Mouse (Mus musculus): Measurements from ENCODE around the gene Ispd. TPM values are rescaled to one million over a fixed set of nuclear protein-coding genes. Genes with fewer than 3 reads are reported as not detected.

The Ispd gene
- polyA plus RNA-seq, 1 experiment from 2014 or later: 7.4 TPM

GRCm38 (mm10) chr12:36704380-36704779, 323.1 kb downstream of the Ispd start:
- H3K36me3 ChIP-seq (ENCODE audit: insufficient read depth, low read length): no peaks in the 10 kb centered on the region
- no peaks in the 10 kb centered on the region for H3K4me1 ChIP-seq (ENCODE audit: insufficient read depth, low read depth, low read length)
- DNase-seq (ENCODE audit: low spot score) (peak; percentile 48), ATAC-seq (no peak)
- WGBS: 32% methylated on average over 1 of the region's 1 CpGs
- no peaks in the 10 kb centered on the region for H3K27me3 ChIP-seq (replicated peaks; ENCODE audit: insufficient read depth, low read length)
- no peak overlapping the region for H3K27ac ChIP-seq (ENCODE audit: low read length)
- no peak overlapping the region for H3K9ac ChIP-seq (replicated peaks; ENCODE audit: low read depth)
- no peaks in the 10 kb centered on the region for H3K9me3 ChIP-seq (ENCODE audit: low read length)
- TF ChIP-seq CTCF (IDR thresholded peaks at IDR 0.05) (peak; percentile 40), EP300 (IDR thresholded peaks at IDR 0.05) (no peak)
- H3K4me2 ChIP-seq (replicated peaks; ENCODE audit: low read depth, low read length): no peak overlapping the region
- H3K4me3 ChIP-seq (ENCODE audit: low read depth, low read length): no peak overlapping the region

- no peak overlapping the region for H3K9ac ChIP-seq (replicated peaks; ENCODE audit: low read depth)
- no peaks in the 10 kb centered on the region for H3K27me3 ChIP-seq (replicated peaks; ENCODE audit: insufficient read depth, low read length)
- 45% methylated on average over 1 of the region's 1 CpGs for WGBS
- H3K27ac ChIP-seq (ENCODE audit: low read length): no peak overlapping the region
- H3K4me2 ChIP-seq (replicated peaks; ENCODE audit: low read depth, low read length): no peak overlapping the region
- ATAC-seq: no peak
- no peak for TF ChIP-seq CTCF (IDR thresholded peaks at IDR 0.05)
- no peaks in the 10 kb centered on the region for H3K9me3 ChIP-seq (ENCODE audit: low read length)
- no peak overlapping the region for H3K4me3 ChIP-seq (ENCODE audit: low read depth, low read length)
- no peaks in the 10 kb centered on the region for H3K4me1 ChIP-seq (ENCODE audit: insufficient read depth, low read depth, low read length)
- no peaks in the 10 kb centered on the region for H3K36me3 ChIP-seq (ENCODE audit: insufficient read depth, low read length)
- DNase-seq (ENCODE audit: low spot score): no peak
Observed at GRCm38 (mm10) chr12:36708810-36709209, 327.6 kb downstream of the Ispd start.

DNA sequence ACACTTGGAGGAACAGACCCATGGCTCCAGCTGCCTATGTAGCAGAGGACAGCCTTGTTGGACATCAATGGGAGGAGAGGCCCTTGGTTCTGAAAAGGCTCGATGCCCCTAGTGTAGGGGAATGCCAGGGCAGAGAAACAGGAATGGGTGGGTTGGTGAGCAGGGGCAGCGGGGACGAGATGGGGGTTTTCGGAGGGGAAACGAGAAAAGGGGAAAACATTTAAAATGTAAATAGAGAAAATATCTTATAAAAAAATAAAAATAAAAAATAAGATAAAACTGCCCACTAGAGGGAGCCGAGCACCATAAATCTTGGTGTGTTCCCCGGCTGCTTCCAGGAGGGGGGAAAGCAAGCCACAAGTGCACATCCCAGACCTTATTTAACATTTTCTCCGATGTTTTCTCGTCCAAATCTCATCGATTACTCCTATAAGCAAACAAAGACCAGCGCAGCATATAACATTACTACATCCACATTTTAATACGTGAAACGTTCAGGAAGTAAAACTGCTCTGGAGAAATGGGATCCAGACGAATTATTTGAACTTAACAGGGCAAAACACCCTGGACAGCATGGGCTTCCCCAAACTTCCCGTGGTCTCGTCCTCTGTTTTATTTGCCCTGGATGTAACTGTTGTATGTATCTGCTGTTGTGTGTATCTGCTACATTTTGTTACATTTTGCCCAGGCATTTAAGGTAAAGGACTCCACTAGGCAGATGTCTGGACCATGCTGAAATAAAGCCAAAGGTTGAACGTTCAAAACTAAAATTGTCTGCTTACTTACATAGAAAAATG, 332.8 kb downstream of the Ispd start:
- peak; percentile 78 for DNase-seq (ENCODE audit: low spot score)
- Histone ChIP-seq H3K9ac (replicated peaks; ENCODE audit: low read depth) (no peak overlapping the region), H3K27me3 (replicated peaks; ENCODE audit: insufficient read depth, low read length) (no peaks in the 10 kb centered on the region), H3K9me3 (ENCODE audit: low read length) (no peaks in the 10 kb centered on the region), H3K4me2 (replicated peaks; ENCODE audit: low read depth, low read length) (peak overlapping the region; percentile 25), H3K4me1 (ENCODE audit: insufficient read depth, low read depth, low read length) (no peaks in the 10 kb centered on the region), H3K36me3 (ENCODE audit: insufficient read depth, low read length) (no peaks in the 10 kb centered on the region), H3K27ac (ENCODE audit: low read length) (no peak overlapping the region), H3K4me3 (ENCODE audit: low read depth, low read length) (peak overlapping the region; percentile 0; the same call in 1 of the 2 replicates)
- WGBS: 14% methylated on average over 17 of the region's 17 CpGs
- no peak for ATAC-seq
- no peak for TF ChIP-seq EP300 (IDR thresholded peaks at IDR 0.05)
- peak; percentile 62 for TF ChIP-seq CTCF (IDR thresholded peaks at IDR 0.05)

DNA sequence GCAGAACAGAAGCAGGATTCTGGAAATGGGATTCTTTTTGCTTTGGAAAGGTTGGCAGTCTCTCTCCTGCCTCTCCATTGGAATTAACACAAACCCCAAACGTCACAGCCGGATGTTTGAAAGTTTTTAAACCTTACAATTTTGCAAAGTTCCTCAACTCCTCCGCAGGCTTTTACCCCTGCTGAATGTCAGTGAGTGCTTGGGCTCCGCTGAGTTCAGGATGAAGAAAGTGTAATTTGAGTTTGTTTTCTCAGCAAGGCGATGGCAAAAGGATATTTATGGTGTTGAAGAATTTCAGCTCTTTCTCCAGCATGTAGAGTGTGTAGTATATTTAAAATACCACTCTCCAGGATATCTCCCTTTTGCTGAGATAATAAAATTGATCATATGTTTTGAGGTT, 336.3 kb downstream of the Ispd start:
- Histone ChIP-seq H3K27me3 (replicated peaks; ENCODE audit: insufficient read depth, low read length) (no peaks in the 10 kb centered on the region), H3K4me1 (ENCODE audit: insufficient read depth, low read depth, low read length) (no peaks in the 10 kb centered on the region), H3K9ac (replicated peaks; ENCODE audit: low read depth) (no peak overlapping the region), H3K4me2 (replicated peaks; ENCODE audit: low read depth, low read length) (no peak overlapping the region), H3K4me3 (ENCODE audit: low read depth, low read length) (no peak overlapping the region), H3K9me3 (ENCODE audit: low read length) (no peaks in the 10 kb centered on the region), H3K27ac (ENCODE audit: low read length) (peak overlapping the region; percentile 8), H3K36me3 (ENCODE audit: insufficient read depth, low read length) (no peaks in the 10 kb centered on the region)
- no peak for ATAC-seq
- TF ChIP-seq CTCF (IDR thresholded peaks at IDR 0.05) (no peak), EP300 (IDR thresholded peaks at IDR 0.05) (no peak)
- no peak for DNase-seq (ENCODE audit: low spot score)
- WGBS: 49% methylated on average over 5 of the region's 5 CpGs

- H3K4me3 ChIP-seq (ENCODE audit: low read depth, low read length): no peak overlapping the region
- H3K9ac ChIP-seq (replicated peaks; ENCODE audit: low read depth): no peak overlapping the region
- ATAC-seq (no peak), DNase-seq (ENCODE audit: low spot score) (no peak)
- H3K4me2 ChIP-seq (replicated peaks; ENCODE audit: low read depth, low read length): no peak overlapping the region
- TF ChIP-seq CTCF (IDR thresholded peaks at IDR 0.05) (no peak), EP300 (IDR thresholded peaks at IDR 0.05) (no peak)
- H3K4me1 ChIP-seq (ENCODE audit: insufficient read depth, low read depth, low read length): no peaks in the 10 kb centered on the region
- H3K36me3 ChIP-seq (ENCODE audit: insufficient read depth, low read length): no peaks in the 10 kb centered on the region
- H3K27me3 ChIP-seq (replicated peaks; ENCODE audit: insufficient read depth, low read length): no peaks in the 10 kb centered on the region
- WGBS: 63% methylated on average over 2 of the region's 2 CpGs
- no peaks in the 10 kb centered on the region for H3K9me3 ChIP-seq (ENCODE audit: low read length)
- H3K27ac ChIP-seq (ENCODE audit: low read length): peak overlapping the region; percentile 8; the same call in 1 of the 2 replicates
Observed at GRCm38 (mm10) chr12:36718417-36718816, 337.2 kb downstream of the Ispd start.

GRCm38 (mm10) chr12:36719074-36719473, 337.8 kb downstream of the Ispd start:
- TF ChIP-seq CTCF (IDR thresholded peaks at IDR 0.05) (no peak), EP300 (IDR thresholded peaks at IDR 0.05) (peak; percentile 73)
- H3K4me2 ChIP-seq (replicated peaks; ENCODE audit: low read depth, low read length): no peak overlapping the region
- DNase-seq (ENCODE audit: low spot score): peak; percentile 84
- H3K4me3 ChIP-seq (ENCODE audit: low read depth, low read length): no peak overlapping the region
- 55% methylated on average over 3 of the region's 3 CpGs for WGBS
- no peaks in the 10 kb centered on the region for H3K9me3 ChIP-seq (ENCODE audit: low read length)
- no peaks in the 10 kb centered on the region for H3K4me1 ChIP-seq (ENCODE audit: insufficient read depth, low read depth, low read length)
- H3K27me3 ChIP-seq (replicated peaks; ENCODE audit: insufficient read depth, low read length): no peaks in the 10 kb centered on the region
- no peaks in the 10 kb centered on the region for H3K36me3 ChIP-seq (ENCODE audit: insufficient read depth, low read length)
- H3K9ac ChIP-seq (replicated peaks; ENCODE audit: low read depth): no peak overlapping the region
- peak; percentile 79 for ATAC-seq
- H3K27ac ChIP-seq (ENCODE audit: low read length): no peak overlapping the region

All from lung, postnatal 0 days (tissue).